Mouse (Mus musculus): ENCODE measurements around the gene Crip2. TPM values are rescaled to one million over a fixed set of nuclear protein-coding genes. Genes with fewer than 3 reads are reported as not detected.

Crip2 gene
- polyA plus RNA-seq, 1 experiment from 2014 or later: 227 TPM

DNA sequence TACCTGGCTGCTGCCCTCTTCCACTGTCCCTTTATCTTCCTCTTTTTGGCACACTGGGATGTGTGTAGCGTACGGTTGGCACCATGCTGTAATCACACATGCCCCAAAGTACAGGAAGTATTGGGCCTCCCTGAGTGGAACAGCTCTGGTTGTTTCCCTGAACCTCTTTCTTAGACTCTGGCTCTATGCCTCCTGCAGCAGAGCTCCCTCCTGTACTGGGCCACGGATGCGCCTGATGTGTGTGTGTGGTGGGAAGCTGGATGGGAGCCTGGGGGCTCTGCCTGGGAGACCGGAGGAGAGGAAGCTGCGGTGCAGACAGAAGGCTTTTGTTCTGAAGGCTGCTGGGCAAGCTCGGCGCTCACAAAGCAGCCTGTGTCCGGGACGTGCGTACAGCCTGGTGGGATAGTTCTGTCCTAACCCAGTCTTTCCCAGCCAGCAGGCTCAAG is 23.5 kb downstream of the Crip2 start:
- Histone ChIP-seq H3K27ac (no peak overlapping the region), H3K9ac (ENCODE audit: low read depth, low read length) (no peak overlapping the region), H3K4me1 (replicated peaks; ENCODE audit: insufficient read depth, low read length) (no peaks in the 10 kb centered on the region), H3K27me3 (ENCODE audit: insufficient read depth, low read length) (no peaks in the 10 kb centered on the region), H3K9me3 (replicated peaks; ENCODE audit: low read length) (no peaks in the 10 kb centered on the region), H3K4me3 (replicated peaks; ENCODE audit: low read depth, low read length) (no peak overlapping the region), H3K4me2 (ENCODE audit: low read length) (no peak overlapping the region), H3K36me3 (ENCODE audit: insufficient read depth, low read length) (peaks cover 3% of the 10 kb centered on the region; the same call in 1 of the 2 replicates)
- 88% methylated on average over 11 of the region's 11 CpGs for WGBS
- ATAC-seq (replicated peaks; ENCODE audit: low FRiP score, low read depth): no peak
- no peak for DNase-seq (ENCODE audit: low spot score)
- TF ChIP-seq CTCF (IDR thresholded peaks at IDR 0.05; ENCODE audit: low read depth): no peak

- Histone ChIP-seq H3K27me3 (ENCODE audit: insufficient read depth, low read length) (no peaks in the 10 kb centered on the region), H3K4me3 (replicated peaks; ENCODE audit: low read depth, low read length) (no peak overlapping the region), H3K36me3 (ENCODE audit: insufficient read depth, low read length) (no peaks in the 10 kb centered on the region), H3K27ac (no peak overlapping the region), H3K4me1 (replicated peaks; ENCODE audit: insufficient read depth, low read length) (no peaks in the 10 kb centered on the region), H3K9me3 (replicated peaks; ENCODE audit: low read length) (no peaks in the 10 kb centered on the region), H3K4me2 (ENCODE audit: low read length) (no peak overlapping the region), H3K9ac (ENCODE audit: low read depth, low read length) (no peak overlapping the region)
- TF ChIP-seq CTCF (IDR thresholded peaks at IDR 0.05; ENCODE audit: low read depth): no peak
- ATAC-seq (replicated peaks; ENCODE audit: low FRiP score, low read depth): no peak
- WGBS: 80% methylated on average over 9 of the region's 9 CpGs
- no peak for DNase-seq (ENCODE audit: low spot score)
These were observed 28.0 kb downstream of the Crip2 start for GRCm38 (mm10) chr12:113168031-113168536.

- Histone ChIP-seq H3K4me3 (replicated peaks; ENCODE audit: low read depth, low read length) (no peak overlapping the region), H3K4me2 (ENCODE audit: low read length) (no peak overlapping the region), H3K4me1 (replicated peaks; ENCODE audit: insufficient read depth, low read length) (no peaks in the 10 kb centered on the region), H3K27me3 (ENCODE audit: insufficient read depth, low read length) (no peaks in the 10 kb centered on the region), H3K27ac (no peak overlapping the region), H3K36me3 (ENCODE audit: insufficient read depth, low read length) (no peaks in the 10 kb centered on the region), H3K9me3 (replicated peaks; ENCODE audit: low read length) (no peaks in the 10 kb centered on the region), H3K9ac (ENCODE audit: low read depth, low read length) (no peak overlapping the region)
- ATAC-seq (replicated peaks; ENCODE audit: low FRiP score, low read depth) (no peak), DNase-seq (ENCODE audit: low spot score) (no peak)
- 85% methylated on average over 17 of the region's 18 CpGs for WGBS
- no peak for TF ChIP-seq CTCF (IDR thresholded peaks at IDR 0.05; ENCODE audit: low read depth)
These were observed 37.1 kb downstream of the Crip2 start for GRCm38 (mm10) chr12:113176960-113177725.

DNA sequence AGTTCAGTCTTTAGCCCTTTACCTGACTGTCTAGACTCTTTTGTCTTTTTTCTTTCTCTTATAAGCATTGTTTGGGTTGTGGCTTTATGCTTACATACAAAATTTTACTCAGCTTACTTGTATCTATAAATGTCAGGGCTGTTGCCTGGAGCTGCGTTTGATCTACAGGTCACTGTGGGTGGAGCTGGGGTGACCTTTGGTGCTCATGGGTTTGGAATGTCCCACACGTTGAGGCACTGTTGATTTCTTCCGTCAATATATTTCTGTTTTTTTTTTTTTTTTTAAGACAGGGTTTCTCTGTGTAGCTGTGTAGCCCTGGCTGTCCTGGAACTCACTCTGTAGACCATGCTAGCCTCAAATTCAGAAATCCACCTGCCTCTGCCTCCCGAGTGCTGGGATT is 41.0 kb downstream of the Crip2 start:
- Histone ChIP-seq H3K27me3 (ENCODE audit: insufficient read depth, low read length) (no peaks in the 10 kb centered on the region; the same call in 1 of the 2 replicates), H3K36me3 (ENCODE audit: insufficient read depth, low read length) (no peaks in the 10 kb centered on the region), H3K4me3 (replicated peaks; ENCODE audit: low read depth, low read length) (no peak overlapping the region), H3K9ac (ENCODE audit: low read depth, low read length) (no peak overlapping the region), H3K4me1 (replicated peaks; ENCODE audit: insufficient read depth, low read length) (peaks cover 1% of the 10 kb centered on the region; the same call in 1 of the 2 replicates), H3K9me3 (replicated peaks; ENCODE audit: low read length) (no peaks in the 10 kb centered on the region), H3K27ac (no peak overlapping the region), H3K4me2 (ENCODE audit: low read length) (no peak overlapping the region)
- ATAC-seq (replicated peaks; ENCODE audit: low FRiP score, low read depth) (no peak), DNase-seq (ENCODE audit: low spot score) (no peak)
- WGBS: 48% methylated on average over 4 of the region's 4 CpGs
- TF ChIP-seq CTCF (IDR thresholded peaks at IDR 0.05; ENCODE audit: low read depth): no peak

DNA sequence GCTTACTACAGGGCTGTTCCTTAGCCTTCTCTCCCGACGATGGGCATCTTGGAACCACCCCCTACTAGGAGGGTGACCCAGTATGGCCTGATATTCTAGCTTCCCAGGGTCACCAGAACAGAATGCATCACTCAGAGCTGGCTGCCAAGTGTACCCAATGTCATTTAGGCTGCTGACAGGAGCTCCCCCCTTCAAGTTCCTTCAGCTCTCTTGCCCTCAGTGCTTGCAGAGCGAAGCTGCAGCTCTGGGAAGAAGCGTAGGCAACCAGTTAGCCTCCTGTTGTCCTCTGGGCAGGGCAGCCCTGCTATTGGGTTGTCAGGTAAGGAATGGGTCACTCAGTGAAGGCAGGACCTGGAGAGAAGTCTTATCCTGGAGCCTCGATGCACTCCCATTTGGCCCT is 44.9 kb downstream of the Crip2 start:
- WGBS: 51% methylated on average over 5 of the region's 5 CpGs

GRCm38 (mm10) chr12:113185442-113186291 is 45.6 kb downstream of the Crip2 start, which contains the start of gene Tmem121:
Gene Tmem121 (plus strand): TSS chr12:113185930.
- peak; percentile 14 for DNase-seq (ENCODE audit: low spot score)

More for the DNA sequence above, 44.9 kb downstream of the Crip2 start:
- H3K4me2 ChIP-seq (ENCODE audit: low read length): no peak overlapping the region; the same call in 1 of the 2 replicates
- no peaks in the 10 kb centered on the region for H3K9me3 ChIP-seq (replicated peaks; ENCODE audit: low read length)
- DNase-seq (ENCODE audit: low spot score) (no peak), ATAC-seq (replicated peaks; ENCODE audit: low FRiP score, low read depth) (no peak)
- TF ChIP-seq CTCF (IDR thresholded peaks at IDR 0.05; ENCODE audit: low read depth): no peak
- no peaks in the 10 kb centered on the region; the same call in 1 of the 2 replicates for H3K27me3 ChIP-seq (ENCODE audit: insufficient read depth, low read length)
- H3K4me3 ChIP-seq (replicated peaks; ENCODE audit: low read depth, low read length): no peak overlapping the region
- no peaks in the 10 kb centered on the region for H3K36me3 ChIP-seq (ENCODE audit: insufficient read depth, low read length)
- H3K9ac ChIP-seq (ENCODE audit: low read depth, low read length): no peak overlapping the region
- no peak overlapping the region for H3K27ac ChIP-seq
- peaks cover 18% of the 10 kb centered on the region for H3K4me1 ChIP-seq (replicated peaks; ENCODE audit: insufficient read depth, low read length)

More at GRCm38 (mm10) chr12:113185442-113186291, 45.6 kb downstream of the Crip2 start, which contains the start of gene Tmem121:
- Histone ChIP-seq H3K27ac (no peak within 1 kb of the TSS), H3K9ac (ENCODE audit: low read depth, low read length) (peak within 1 kb of the TSS; percentile 52), H3K4me1 (replicated peaks; ENCODE audit: insufficient read depth, low read length) (peaks cover 18% of the 10 kb centered on the region), H3K9me3 (replicated peaks; ENCODE audit: low read length) (no peaks in the 10 kb centered on the region), H3K4me2 (ENCODE audit: low read length) (peak within 1 kb of the TSS; percentile 88), H3K4me3 (replicated peaks; ENCODE audit: low read depth, low read length) (peak within 1 kb of the TSS; percentile 52), H3K27me3 (ENCODE audit: insufficient read depth, low read length) (no peaks in the 10 kb centered on the region; the same call in 1 of the 2 replicates), H3K36me3 (ENCODE audit: insufficient read depth, low read length) (no peaks in the 10 kb centered on the region)
- peak; percentile 33; the same call in 1 of the 2 replicates for ATAC-seq (replicated peaks; ENCODE audit: low FRiP score, low read depth)
- WGBS: 1% methylated on average over 63 of the region's 63 CpGs
- no peak for TF ChIP-seq CTCF (IDR thresholded peaks at IDR 0.05; ENCODE audit: low read depth)

Measured in kidney, postnatal 0 days (tissue).